In genomic region chr3:125937536-125938091, GRCm38 (mm10) we compare ENCODE assay signal across 8 mouse cellular contexts. TPM values are rescaled to one million over a fixed set of nuclear protein-coding genes. Genes with fewer than 3 reads are reported as not detected.
DNase-seq lines count a peak whose midpoint lies in the region; ATAC-seq and TF ChIP-seq lines count a peak whose summit lies in the region.

No protein-coding gene starts in this region.

- H3K4me2 ChIP-seq in hindbrain, embryonic 11.5 days (replicated peaks; ENCODE audit: low read depth, low read length): peak overlapping the region; percentile 97
- H3K4me2 ChIP-seq in liver, embryonic 12.5 days: peak overlapping the region; percentile 68

- intact Hi-C loops in left cerebral cortex, adult 2 months (cut with DNase I): no loop called here
- intact Hi-C loops in left cerebral cortex, postnatal 25 days (cut with DNase I): no loop called here

- TF ChIP-seq CTCF in left cerebral cortex, adult 2 months (IDR thresholded peaks at IDR 0.05): no peak
- TF ChIP-seq CTCF in small intestine, adult 2 months (IDR thresholded peaks at IDR 0.05; ENCODE audit: extremely low read depth, insufficient read length, insufficient replicate concordance, low read depth, low read length): no peak

- peaks cover 7% of the 10 kb centered on the region; the same call in 1 of the 2 replicates for H3K27me3 ChIP-seq in hindbrain, embryonic 11.5 days (ENCODE audit: control insufficient read depth, insufficient read depth, low read length)
- H3K27me3 ChIP-seq in liver, embryonic 12.5 days (replicated peaks): peaks cover 27% of the 10 kb centered on the region
- peaks cover 8% of the 10 kb centered on the region for H3K27me3 ChIP-seq in small intestine, adult 2 months (ENCODE audit: control insufficient read depth, insufficient read depth, low read length)

- H3K36me3 ChIP-seq in hindbrain, embryonic 11.5 days (ENCODE audit: control insufficient read depth, insufficient read depth, low read length): no peaks in the 10 kb centered on the region
- no peaks in the 10 kb centered on the region for H3K36me3 ChIP-seq in liver, embryonic 12.5 days
- no peaks in the 10 kb centered on the region for H3K36me3 ChIP-seq in small intestine, adult 2 months (ENCODE audit: control insufficient read depth, insufficient read depth, low read length)

- H3K9ac ChIP-seq in hindbrain, embryonic 11.5 days (ENCODE audit: low read depth, low read length): peak overlapping the region; percentile 66
- no peak overlapping the region for H3K9ac ChIP-seq in liver, embryonic 12.5 days

- ATAC-seq in hindbrain, embryonic 11.5 days (ENCODE audit: low FRiP score): peak; percentile 80
- 0 out of 2 replicates have a peak, but pooled peaks have one; percentile 27 for ATAC-seq in liver, embryonic 12.5 days

- peak overlapping the region; percentile 66 for H3K27ac ChIP-seq in left cerebral cortex, adult 2 months
- no peak overlapping the region for H3K27ac ChIP-seq in hindbrain, embryonic 11.5 days (ENCODE audit: low read depth, low read length)
- no peak overlapping the region for H3K27ac ChIP-seq in liver, embryonic 12.5 days
- no peak overlapping the region for H3K27ac ChIP-seq in small intestine, adult 2 months (ENCODE audit: insufficient read depth, low read depth, low read length)

- H3K4me3 ChIP-seq in left cerebral cortex, adult 2 months: peak overlapping the region; percentile 57
- peak overlapping the region; percentile 66 for H3K4me3 ChIP-seq in hindbrain, embryonic 11.5 days (ENCODE audit: low read depth, low read length)
- H3K4me3 ChIP-seq in liver, embryonic 12.5 days: peak overlapping the region; percentile 48
- H3K4me3 ChIP-seq in small intestine, adult 2 months (ENCODE audit: low read depth, low read length): peak overlapping the region; percentile 41; the same call in 1 of the 2 replicates

- 0 out of 2 replicates have a peak, but pooled peaks cover 4% of the 10 kb centered on the region for H3K4me1 ChIP-seq in hindbrain, embryonic 11.5 days (replicated peaks; ENCODE audit: control insufficient read depth, insufficient read depth, low read length)
- 0 out of 2 replicates have a peak, but pooled peaks cover 5% of the 10 kb centered on the region for H3K4me1 ChIP-seq in liver, embryonic 12.5 days
- no peaks in the 10 kb centered on the region for H3K4me1 ChIP-seq in small intestine, adult 2 months (ENCODE audit: control insufficient read depth, insufficient read depth, insufficient read length, low read length)

- no peak for TF ChIP-seq POLR2A in small intestine, adult 2 months (IDR thresholded peaks at IDR 0.05; ENCODE audit: low read depth, low read length)

- H3K9me3 ChIP-seq in hindbrain, embryonic 11.5 days (ENCODE audit: control insufficient read depth, low read length): no peaks in the 10 kb centered on the region
- no peaks in the 10 kb centered on the region for H3K9me3 ChIP-seq in liver, embryonic 12.5 days (replicated peaks)

- DNase-seq in left cerebral cortex, adult 2 months (ENCODE audit: extremely low spot score in 1 of 2, low spot score in 2 of 2): peak; percentile 14 to 16
- no peak for DNase-seq in left cerebral cortex, postnatal 25 days (ENCODE audit: low spot score in 2 of 2)
- DNase-seq in embryo, embryonic 9.5 days (ENCODE audit: extremely low spot score): peak; percentile 7
- DNase-seq in hindbrain, embryonic 11.5 days (ENCODE audit: low spot score): no peak
- DNase-seq in left cerebral cortex, adult 11 months (ENCODE audit: low spot score): no peak
- DNase-seq in spleen, adult 18-20 months: no peak

- WGBS in hindbrain, embryonic 11.5 days: under 1% methylated on average over 31 of the region's 43 CpGs
- WGBS in liver, embryonic 12.5 days (ENCODE audit: insufficient replicate concordance): 4% methylated on average over 38 of the region's 43 CpGs
- WGBS in small intestine, adult 2 months: 4% methylated on average over 42 of the region's 43 CpGs

RNA-seq across cellular contexts. Expression of gene Ugt8a, which starts 0.8 kb away (rescaled TPM):
- 10 to 100 TPM; 20.2 to 24.0 TPM for total RNA-seq in left cerebral cortex, adult 2 months (2021)
- total RNA-seq in left cerebral cortex, postnatal 25 days (2021): 10 to 100 TPM; 41.4 to 48.0 TPM
- polyA plus RNA-seq in hindbrain, embryonic 11.5 days (2014; fragmentation: Nextera tagmentation; extraction: Ambion mirVana): 5.0 and 6.7 TPM in 2 replicates
- polyA plus RNA-seq in liver, embryonic 12.5 days (2016; fragmentation: Nextera tagmentation; extraction: Ambion mirVana): 0.04 TPM in 1 of 2 replicates, not detected in the other
- polyA plus RNA-seq in small intestine, adult 2 months (2012; rRNA removed): 0.11 TPM in 1 of 2 replicates, not detected in the other

Comparison
In these comparisons a context has a peak if more than half of its experiments do, and no peak if none do; other contexts are left out.
1. DNase-seq: peak in left cerebral cortex, adult 2 months (2 of 2) and embryo, embryonic 9.5 days (single experiment); none in left cerebral cortex, postnatal 25 days (0 of 2), hindbrain, embryonic 11.5 days (single experiment), left cerebral cortex, adult 11 months (single experiment) and spleen, adult 18-20 months (0 of 2).
2. Peak in every context shown above with its lines, with median percentiles within 50 percentile points of each other: H3K4me3 ChIP-seq.